ENCODE assay signal across 8 mouse cellular contexts in the genomic region with DNA sequence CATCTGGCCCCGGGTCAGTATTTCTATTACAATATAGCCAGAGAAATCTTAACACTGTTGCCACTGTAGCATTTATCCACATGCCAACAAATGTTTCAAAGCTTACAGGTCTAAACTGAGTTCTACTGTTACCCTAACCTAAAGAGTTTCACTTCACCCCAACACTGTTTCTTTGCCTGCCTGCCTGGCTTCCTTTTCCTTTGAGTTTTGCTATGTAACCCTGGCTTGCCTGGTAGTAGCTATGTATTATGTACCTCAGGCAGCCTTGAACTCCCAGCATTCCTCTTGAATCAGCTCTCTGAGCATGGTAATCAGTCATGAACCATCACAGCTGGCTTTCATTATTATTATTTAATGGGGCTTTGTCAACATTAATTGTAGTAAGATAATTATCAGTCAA. TPM values are rescaled to one million over a fixed set of nuclear protein-coding genes. Genes with fewer than 3 reads are reported as not detected.
DNase-seq lines count a peak whose midpoint lies in the region; ATAC-seq and TF ChIP-seq lines count a peak whose summit lies in the region.

No protein-coding gene starts in this region.

- no peak overlapping the region for H3K9ac ChIP-seq in kidney, embryonic 15.5 days
- no peak overlapping the region for H3K9ac ChIP-seq in embryonic facial prominence, embryonic 14.5 days (ENCODE audit: low read depth, low read length)
- H3K9ac ChIP-seq in intestine, postnatal 0 days (ENCODE audit: low read depth, low read length), result no peak overlapping the region
- 0 out of 2 replicates have a peak overlapping the region, but pooled peaks have one; percentile 1 for H3K9ac ChIP-seq in neural tube, embryonic 14.5 days (replicated peaks; ENCODE audit: low read depth, low read length)

- H3K9me3 ChIP-seq in kidney, embryonic 15.5 days (replicated peaks), result no peaks in the 10 kb centered on the region
- no peaks in the 10 kb centered on the region for H3K9me3 ChIP-seq in embryonic facial prominence, embryonic 14.5 days (ENCODE audit: control insufficient read depth, low read length)
- H3K9me3 ChIP-seq in intestine, postnatal 0 days (ENCODE audit: control insufficient read depth), result no peaks in the 10 kb centered on the region
- H3K9me3 ChIP-seq in neural tube, embryonic 14.5 days (ENCODE audit: control insufficient read depth, low read length), result no peaks in the 10 kb centered on the region

- peaks cover 10% of the 10 kb centered on the region; the same call in 1 of the 2 replicates for H3K36me3 ChIP-seq in kidney, embryonic 15.5 days
- H3K36me3 ChIP-seq in embryonic facial prominence, embryonic 14.5 days (ENCODE audit: control insufficient read depth, insufficient read depth, low read length), result 0 out of 2 replicates have a peak, but pooled peaks cover 8% of the 10 kb centered on the region
- 0 out of 2 replicates have a peak, but pooled peaks cover 4% of the 10 kb centered on the region for H3K36me3 ChIP-seq in intestine, postnatal 0 days (ENCODE audit: control insufficient read depth, insufficient read depth)
- H3K36me3 ChIP-seq in neural tube, embryonic 14.5 days (ENCODE audit: control insufficient read depth, insufficient read depth, low read length), result no peaks in the 10 kb centered on the region

- peaks cover 38% of the 10 kb centered on the region for H3K4me1 ChIP-seq in kidney, embryonic 15.5 days
- peaks cover 20% of the 10 kb centered on the region for H3K4me1 ChIP-seq in embryonic facial prominence, embryonic 14.5 days (ENCODE audit: control insufficient read depth, insufficient read depth, low read length)
- peaks cover 10% of the 10 kb centered on the region; the same call in 1 of the 2 replicates for H3K4me1 ChIP-seq in intestine, postnatal 0 days (replicated peaks; ENCODE audit: control insufficient read depth, insufficient read depth, low read length)
- peaks cover 8% of the 10 kb centered on the region for H3K4me1 ChIP-seq in neural tube, embryonic 14.5 days (ENCODE audit: control insufficient read depth, insufficient read depth, low read length)

- DNase-seq in kidney, postnatal 10 days, result no peak
- DNase-seq in embryonic facial prominence, embryonic 14.5 days (ENCODE audit: low spot score), result no peak
- DNase-seq in left cerebral cortex, adult 11 months (ENCODE audit: low spot score), result no peak
- no peak for DNase-seq in left cerebral cortex, postnatal 25 days (ENCODE audit: low spot score in 2 of 2)
- DNase-seq in right cerebral cortex, postnatal 10 days (ENCODE audit: low spot score in 2 of 2), result no peak

- TF ChIP-seq CTCF in intestine, postnatal 0 days (IDR thresholded peaks at IDR 0.05; ENCODE audit: low read depth), result no peak

- H3K27me3 ChIP-seq in kidney, embryonic 15.5 days, result no peaks in the 10 kb centered on the region
- no peaks in the 10 kb centered on the region for H3K27me3 ChIP-seq in embryonic facial prominence, embryonic 14.5 days (replicated peaks; ENCODE audit: control insufficient read depth, insufficient read depth, low read length)
- H3K27me3 ChIP-seq in intestine, postnatal 0 days (replicated peaks; ENCODE audit: control insufficient read depth, insufficient read depth, low read length), result no peaks in the 10 kb centered on the region
- no peaks in the 10 kb centered on the region for H3K27me3 ChIP-seq in neural tube, embryonic 14.5 days (ENCODE audit: control insufficient read depth, insufficient read depth, low read length)

- no peak overlapping the region for H3K27ac ChIP-seq in kidney, embryonic 15.5 days
- H3K27ac ChIP-seq in embryonic facial prominence, embryonic 14.5 days (replicated peaks; ENCODE audit: low read depth, low read length), result no peak overlapping the region
- no peak overlapping the region for H3K27ac ChIP-seq in intestine, postnatal 0 days (ENCODE audit: low read depth, low read length)
- no peak overlapping the region for H3K27ac ChIP-seq in neural tube, embryonic 14.5 days (ENCODE audit: low read depth, low read length)

- H3K4me2 ChIP-seq in kidney, embryonic 15.5 days, result peak overlapping the region; percentile 85
- H3K4me2 ChIP-seq in embryonic facial prominence, embryonic 14.5 days (ENCODE audit: low read depth, low read length), result peak overlapping the region; percentile 67
- peak overlapping the region; percentile 78 for H3K4me2 ChIP-seq in intestine, postnatal 0 days (replicated peaks; ENCODE audit: low read depth)
- H3K4me2 ChIP-seq in neural tube, embryonic 14.5 days (ENCODE audit: low read depth, low read length), result peak overlapping the region; percentile 73

- intact Hi-C loops in left cerebral cortex, postnatal 25 days (cut with DNase I), result no loop called here

- H3K4me3 ChIP-seq in kidney, embryonic 15.5 days (replicated peaks), result peak overlapping the region; percentile 74
- H3K4me3 ChIP-seq in embryonic facial prominence, embryonic 14.5 days (ENCODE audit: low read depth, low read length), result peak overlapping the region; percentile 74
- no peak overlapping the region for H3K4me3 ChIP-seq in intestine, postnatal 0 days (ENCODE audit: low read depth, low read length)
- H3K4me3 ChIP-seq in neural tube, embryonic 14.5 days (ENCODE audit: low read depth, low read length), result peak overlapping the region; percentile 64

- WGBS in kidney, embryonic 15.5 days, result 87% methylated on average over 1 of the region's 1 CpGs
- WGBS in embryonic facial prominence, embryonic 14.5 days, result 67% methylated on average over 1 of the region's 1 CpGs
- 41% methylated on average over 1 of the region's 1 CpGs for WGBS in intestine, postnatal 0 days
- 78% methylated on average over 1 of the region's 1 CpGs for WGBS in neural tube, embryonic 14.5 days

- ATAC-seq in kidney, embryonic 15.5 days (replicated peaks; ENCODE audit: low FRiP score), result no peak
- ATAC-seq in embryonic facial prominence, embryonic 14.5 days (ENCODE audit: low read depth), result no peak
- ATAC-seq in intestine, postnatal 0 days, result no peak
- ATAC-seq in neural tube, embryonic 14.5 days (ENCODE audit: low read depth), result no peak

RNA-seq across cellular contexts. Expression of gene Sptssa, which starts 1.6 kb away (rescaled TPM):
- 192 and 214 TPM in 2 replicates for polyA plus RNA-seq in kidney, embryonic 15.5 days (2015; fragmentation: Nextera tagmentation; extraction: Ambion mirVana)
- 194 and 206 TPM in 2 replicates for polyA plus RNA-seq in embryonic facial prominence, embryonic 14.5 days (2014; fragmentation: Nextera tagmentation; extraction: Ambion mirVana)
- 168 and 172 TPM in 2 replicates for polyA plus RNA-seq in intestine, postnatal 0 days (2015; fragmentation: Nextera tagmentation; extraction: Ambion mirVana)
- polyA plus RNA-seq in neural tube, embryonic 14.5 days (2014; fragmentation: Nextera tagmentation; extraction: Ambion mirVana), result 219 and 224 TPM in 2 replicates
- 10 to 100 TPM; 24.8 to 25.5 TPM for total RNA-seq in left cerebral cortex, postnatal 25 days (2021)

RNA-seq across cellular contexts. Expression of gene Eapp, which starts 41.0 kb away (rescaled TPM):
- 61.6 and 63.3 TPM in 2 replicates for polyA plus RNA-seq in kidney, embryonic 15.5 days (2015; fragmentation: Nextera tagmentation; extraction: Ambion mirVana)
- 59.0 and 63.2 TPM in 2 replicates for polyA plus RNA-seq in embryonic facial prominence, embryonic 14.5 days (2014; fragmentation: Nextera tagmentation; extraction: Ambion mirVana)
- polyA plus RNA-seq in intestine, postnatal 0 days (2015; fragmentation: Nextera tagmentation; extraction: Ambion mirVana), result 93.6 and 94.1 TPM in 2 replicates
- 77.2 and 83.9 TPM in 2 replicates for polyA plus RNA-seq in neural tube, embryonic 14.5 days (2014; fragmentation: Nextera tagmentation; extraction: Ambion mirVana)
- total RNA-seq in left cerebral cortex, postnatal 25 days (2021), result 10 to 100 TPM; 37.0 to 41.3 TPM
